16 mouse cellular contexts compared by ENCODE assay signal in the genomic region with DNA sequence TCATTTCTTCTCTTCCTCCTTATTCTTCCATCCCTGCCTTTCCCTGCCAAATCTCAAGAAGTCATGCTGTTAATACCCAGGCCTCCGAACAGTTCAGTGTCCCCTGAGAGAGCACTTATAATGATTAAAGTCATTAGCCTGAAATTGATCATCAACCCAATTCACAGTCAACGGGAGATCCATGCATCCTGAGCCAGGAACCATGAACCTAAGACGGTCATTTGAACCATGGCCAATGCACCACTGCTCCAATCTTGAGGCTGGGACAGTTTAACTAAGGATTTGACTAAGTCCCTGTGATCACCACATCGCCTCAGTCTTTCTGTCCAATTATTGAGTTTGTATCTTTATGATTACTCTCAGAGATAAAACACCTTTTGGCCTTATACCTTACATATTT.
"Had no signal": no experiment of that assay in that cellular context is flagged by ENCODE, and none has a peak within 500 bp of the region (broad histone marks: within the 10 kb centered on the region; RNA-seq: fewer than 3 reads in every experiment).

No protein-coding gene starts in this region.

- H3K27me3 ChIP-seq: midbrain, embryonic 12.5 days; neural tube, embryonic 13.5 days; neural tube, embryonic 15.5 days had no signal

- DNase-seq: lung, adult 18-20 months; lung, embryonic 14.5 days; lung, postnatal 10 days; lung, postnatal 4 days; midbrain, embryonic 14.5 days; right cerebral cortex, adult 18-20 months; right cerebral cortex, postnatal 25 days; right cerebral cortex, postnatal 4 days; spleen, adult 18-20 months; thymus, adult 18-20 months; thymus, postnatal 14 days; thymus, postnatal 36 days had no signal

- H3K9me3 ChIP-seq: midbrain, embryonic 12.5 days; neural tube, embryonic 13.5 days; neural tube, embryonic 15.5 days had no signal

- H3K4me1 ChIP-seq: midbrain, embryonic 12.5 days; neural tube, embryonic 13.5 days; neural tube, embryonic 15.5 days had no signal

- H3K4me3 ChIP-seq: midbrain, embryonic 12.5 days; myocyte; neural tube, embryonic 13.5 days; neural tube, embryonic 15.5 days had no signal

- H3K4me2 ChIP-seq: lung, embryonic 14.5 days; midbrain, embryonic 12.5 days; neural tube, embryonic 13.5 days; neural tube, embryonic 15.5 days had no signal

- H3K27ac ChIP-seq: midbrain, embryonic 12.5 days; neural tube, embryonic 13.5 days; neural tube, embryonic 15.5 days had no signal

- H3K9ac ChIP-seq: lung, embryonic 14.5 days; midbrain, embryonic 12.5 days; neural tube, embryonic 13.5 days; neural tube, embryonic 15.5 days had no signal

- H3K36me3 ChIP-seq: midbrain, embryonic 12.5 days; neural tube, embryonic 13.5 days; neural tube, embryonic 15.5 days had no signal
